Mouse (Mus musculus): ENCODE data around the gene Ctsh. TPM values are rescaled to one million over a fixed set of nuclear protein-coding genes. Genes with fewer than 3 reads are reported as not detected.

Ctsh gene
- total and polyA plus RNA-seq, 2 experiments = 109 to 551 TPM

GRCm38 (mm10) chr9:90098934-90099333 lies 45.0 kb downstream of the Ctsh start:
- peaks cover 74% of the 10 kb centered on the region for H3K36me3 ChIP-seq (ENCODE audit: control insufficient read depth, insufficient read depth, low read length)
- WGBS = 85% methylated on average over 5 of the region's 5 CpGs
- no peak for DNase-seq (ENCODE audit: extremely low read depth, low read depth, low spot score)

DNA sequence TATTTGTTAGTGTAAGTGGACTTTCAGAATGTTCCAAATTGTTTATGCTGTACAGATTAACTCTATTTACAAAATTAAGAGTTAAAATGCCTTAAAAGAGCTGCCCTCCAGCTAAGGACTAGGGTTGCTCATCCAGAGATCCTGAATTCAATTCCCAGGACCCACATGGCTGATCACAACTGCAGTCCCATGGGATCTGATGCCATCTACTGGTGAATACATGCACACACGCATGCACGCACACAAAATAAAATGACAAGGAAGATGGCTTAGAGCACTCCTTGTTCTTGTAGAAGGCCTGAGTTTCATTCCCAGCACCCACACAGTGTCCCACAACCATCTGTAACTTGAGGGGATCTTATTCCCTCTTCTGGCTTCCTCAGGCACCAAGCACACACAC lies 46.8 kb downstream of the Ctsh start:
- TF ChIP-seq CTCF (IDR thresholded peaks at IDR 0.05; ENCODE audit: low read depth, low read length) (peak; percentile 57), POLR2A (IDR thresholded peaks at IDR 0.05; ENCODE audit: extremely low read depth, insufficient read depth, low read length) (no peak)
- H3K27ac ChIP-seq (replicated peaks; ENCODE audit: insufficient read depth, low read depth, low read length) = no peak overlapping the region
- H3K36me3 ChIP-seq (ENCODE audit: control insufficient read depth, insufficient read depth, low read length) = peaks cover 71% of the 10 kb centered on the region
- no peaks in the 10 kb centered on the region for H3K27me3 ChIP-seq (ENCODE audit: control insufficient read depth, insufficient read depth, low read length)
- no peak overlapping the region for H3K9ac ChIP-seq (ENCODE audit: low read depth, low read length)
- 40% methylated on average over 2 of the region's 2 CpGs for WGBS
- no peak overlapping the region for H3K4me3 ChIP-seq (ENCODE audit: insufficient read depth, low read depth, low read length)
- H3K4me1 ChIP-seq (ENCODE audit: control insufficient read depth, insufficient read depth, low read length) = no peaks in the 10 kb centered on the region; the same call in 1 of the 2 replicates
- peak; percentile 52 for DNase-seq (ENCODE audit: extremely low read depth, low read depth, low spot score)
- peaks cover 14% of the 10 kb centered on the region for H3K79me2 ChIP-seq (ENCODE audit: control insufficient read depth, insufficient read depth, low read length)

More at GRCm38 (mm10) chr9:90098934-90099333, 45.0 kb downstream of the Ctsh start:
- Histone ChIP-seq H3K27ac (replicated peaks; ENCODE audit: insufficient read depth, low read depth, low read length) (no peak overlapping the region), H3K27me3 (ENCODE audit: control insufficient read depth, insufficient read depth, low read length) (no peaks in the 10 kb centered on the region), H3K79me2 (ENCODE audit: control insufficient read depth, insufficient read depth, low read length) (peaks cover 3% of the 10 kb centered on the region; the same call in 1 of the 2 replicates), H3K9ac (ENCODE audit: low read depth, low read length) (no peak overlapping the region), H3K4me1 (ENCODE audit: control insufficient read depth, insufficient read depth, low read length) (no peaks in the 10 kb centered on the region), H3K4me3 (ENCODE audit: insufficient read depth, low read depth, low read length) (no peak overlapping the region)
- TF ChIP-seq POLR2A (IDR thresholded peaks at IDR 0.05; ENCODE audit: extremely low read depth, insufficient read depth, low read length) (no peak), CTCF (IDR thresholded peaks at IDR 0.05; ENCODE audit: low read depth, low read length) (0 out of 2 replicates have a peak, but pooled peaks have one; percentile 7)

DNA sequence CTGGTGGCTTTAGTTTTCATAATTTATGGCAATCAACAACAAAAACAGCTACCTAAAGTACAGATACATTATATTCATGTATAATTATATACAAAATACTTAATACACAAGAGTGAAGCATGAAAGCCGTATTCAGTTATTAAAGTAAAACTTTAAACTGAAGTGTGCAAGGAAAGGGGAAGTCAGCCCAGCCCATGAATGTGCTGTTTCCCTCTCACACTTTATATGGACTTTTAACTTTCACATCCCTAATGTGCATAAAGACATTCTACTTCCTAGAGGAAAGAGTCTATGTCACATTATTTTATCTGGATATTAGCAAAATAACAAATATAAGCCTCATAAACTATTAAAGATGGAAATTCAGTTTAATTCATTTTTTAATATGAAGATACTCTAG lies 51.5 kb downstream of the Ctsh start:
- no peak for DNase-seq (ENCODE audit: extremely low read depth, low read depth, low spot score)
- TF ChIP-seq CTCF (IDR thresholded peaks at IDR 0.05; ENCODE audit: low read depth, low read length) = no peak
- TF ChIP-seq POLR2A (IDR thresholded peaks at IDR 0.05; ENCODE audit: extremely low read depth, insufficient read depth, low read length) = no peak
- Histone ChIP-seq H3K27me3 (ENCODE audit: control insufficient read depth, insufficient read depth, low read length) (no peaks in the 10 kb centered on the region), H3K79me2 (ENCODE audit: control insufficient read depth, insufficient read depth, low read length) (peaks cover 20% of the 10 kb centered on the region), H3K27ac (replicated peaks; ENCODE audit: insufficient read depth, low read depth, low read length) (no peak overlapping the region), H3K36me3 (ENCODE audit: control insufficient read depth, insufficient read depth, low read length) (peaks cover 48% of the 10 kb centered on the region), H3K9ac (ENCODE audit: low read depth, low read length) (no peak overlapping the region), H3K4me1 (ENCODE audit: control insufficient read depth, insufficient read depth, low read length) (peaks cover 16% of the 10 kb centered on the region), H3K4me3 (ENCODE audit: insufficient read depth, low read depth, low read length) (no peak overlapping the region)
- 74% methylated on average over 1 of the region's 1 CpGs for WGBS

GRCm38 (mm10) chr9:90106915-90107314 lies 53.0 kb downstream of the Ctsh start:
- Histone ChIP-seq H3K79me2 (ENCODE audit: control insufficient read depth, insufficient read depth, low read length) (peaks cover 26% of the 10 kb centered on the region), H3K36me3 (ENCODE audit: control insufficient read depth, insufficient read depth, low read length) (peaks cover 40% of the 10 kb centered on the region), H3K4me3 (ENCODE audit: insufficient read depth, low read depth, low read length) (no peak overlapping the region), H3K4me1 (ENCODE audit: control insufficient read depth, insufficient read depth, low read length) (peaks cover 24% of the 10 kb centered on the region), H3K27ac (replicated peaks; ENCODE audit: insufficient read depth, low read depth, low read length) (no peak overlapping the region), H3K27me3 (ENCODE audit: control insufficient read depth, insufficient read depth, low read length) (no peaks in the 10 kb centered on the region), H3K9ac (ENCODE audit: low read depth, low read length) (no peak overlapping the region)
- no peak for TF ChIP-seq POLR2A (IDR thresholded peaks at IDR 0.05; ENCODE audit: extremely low read depth, insufficient read depth, low read length)
- no peak for TF ChIP-seq CTCF (IDR thresholded peaks at IDR 0.05; ENCODE audit: low read depth, low read length)
- WGBS = 52% methylated on average over 1 of the region's 1 CpGs
- DNase-seq (ENCODE audit: extremely low read depth, low read depth, low spot score) = no peak

DNA sequence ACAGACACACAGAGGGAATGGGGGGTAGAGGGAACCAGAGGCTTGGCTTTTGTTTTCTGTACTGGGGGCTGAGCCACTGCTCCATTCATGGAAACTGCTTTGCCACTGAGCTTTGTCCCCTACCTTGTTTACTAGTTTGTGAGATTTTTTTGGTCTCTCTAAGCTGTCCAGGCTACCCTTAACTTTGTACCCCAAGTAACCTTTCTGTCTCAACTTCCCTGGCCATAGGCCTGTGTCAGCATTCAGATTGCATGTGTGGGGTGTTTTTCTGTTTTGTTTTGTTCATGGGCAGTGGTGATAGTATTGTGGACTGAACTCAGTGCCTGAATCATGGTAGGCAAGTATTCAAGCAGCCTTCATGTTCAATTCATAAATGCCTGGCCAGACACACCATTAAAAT lies 54.3 kb downstream of the Ctsh start:
- no peak for TF ChIP-seq POLR2A (IDR thresholded peaks at IDR 0.05; ENCODE audit: extremely low read depth, insufficient read depth, low read length)
- TF ChIP-seq CTCF (IDR thresholded peaks at IDR 0.05; ENCODE audit: low read depth, low read length) = no peak
- Histone ChIP-seq H3K79me2 (ENCODE audit: control insufficient read depth, insufficient read depth, low read length) (peaks cover 30% of the 10 kb centered on the region), H3K36me3 (ENCODE audit: control insufficient read depth, insufficient read depth, low read length) (peaks cover 31% of the 10 kb centered on the region), H3K4me1 (ENCODE audit: control insufficient read depth, insufficient read depth, low read length) (peaks cover 25% of the 10 kb centered on the region), H3K4me3 (ENCODE audit: insufficient read depth, low read depth, low read length) (no peak overlapping the region), H3K27me3 (ENCODE audit: control insufficient read depth, insufficient read depth, low read length) (no peaks in the 10 kb centered on the region), H3K27ac (replicated peaks; ENCODE audit: insufficient read depth, low read depth, low read length) (peak overlapping the region; percentile 91), H3K9ac (ENCODE audit: low read depth, low read length) (peak overlapping the region; percentile 64; the same call in 1 of the 2 replicates)
- peak; percentile 94 for DNase-seq (ENCODE audit: extremely low read depth, low read depth, low spot score)

DNA sequence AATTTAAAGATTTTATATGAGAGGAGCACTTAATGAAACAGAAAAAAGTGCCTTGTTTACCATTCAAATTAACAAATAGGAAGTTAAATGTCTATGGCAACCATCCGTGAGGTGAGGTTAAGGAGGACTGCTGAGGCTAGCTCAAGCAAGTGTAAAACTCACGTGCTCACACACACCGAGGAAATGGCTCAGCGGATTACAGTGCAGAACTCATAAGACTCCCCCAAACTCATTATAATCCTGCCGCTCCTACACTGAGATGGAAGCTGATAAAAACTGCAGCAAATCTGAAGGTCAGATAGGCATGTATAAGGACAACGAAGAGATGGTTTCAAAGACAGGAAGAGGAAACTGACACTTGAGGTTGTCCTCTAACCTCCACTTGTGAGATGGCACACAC lies 55.4 kb downstream of the Ctsh start:
- H3K27ac ChIP-seq (replicated peaks; ENCODE audit: insufficient read depth, low read depth, low read length) = peak overlapping the region; percentile 58
- H3K4me1 ChIP-seq (ENCODE audit: control insufficient read depth, insufficient read depth, low read length) = peaks cover 25% of the 10 kb centered on the region
- peaks cover 27% of the 10 kb centered on the region for H3K79me2 ChIP-seq (ENCODE audit: control insufficient read depth, insufficient read depth, low read length)
- TF ChIP-seq POLR2A (IDR thresholded peaks at IDR 0.05; ENCODE audit: extremely low read depth, insufficient read depth, low read length) (no peak), CTCF (IDR thresholded peaks at IDR 0.05; ENCODE audit: low read depth, low read length) (no peak)
- 43% methylated on average over 6 of the region's 6 CpGs for WGBS
- H3K9ac ChIP-seq (ENCODE audit: low read depth, low read length) = no peak overlapping the region
- DNase-seq (ENCODE audit: extremely low read depth, low read depth, low spot score) = peak; percentile 35
- no peaks in the 10 kb centered on the region for H3K27me3 ChIP-seq (ENCODE audit: control insufficient read depth, insufficient read depth, low read length)
- H3K36me3 ChIP-seq (ENCODE audit: control insufficient read depth, insufficient read depth, low read length) = peaks cover 24% of the 10 kb centered on the region
- no peak overlapping the region for H3K4me3 ChIP-seq (ENCODE audit: insufficient read depth, low read depth, low read length)

Measured in liver, adult 2 months (tissue).